Mouse (Mus musculus) embryonic fibroblast, embryonic 13.5 days (primary cell): ENCODE measurements at regions not wholly inside any gene's neighbourhood (a gene's known extent, or its start where the extent isn't known, plus 50 kb on each side); places are given as distances from the start of the nearest gene placed in this dataset.

Source experiments
- H3K27ac ChIP-seq: 2 replicates; pipeline ENCODE4 v1.5.1; 2012; ENCODE audit warnings: low read length, control low read depth, inconsistent platforms; ENCODE audit not compliant: insufficient read depth
- H3K4me1 ChIP-seq: 2 replicates; pipeline ENCODE4 v1.6.1; 2011; ENCODE audit warnings: low read length; ENCODE audit not compliant: control insufficient read depth, insufficient read depth
- H3K4me3 ChIP-seq: 2 replicates; pipeline ENCODE4 v1.5.1; 2011; ENCODE audit warnings: mild to moderate bottlenecking, control low read depth, low read length; ENCODE audit not compliant: insufficient read depth
- CTCF ChIP-seq: IDR thresholded peaks from 2 replicates; pipeline ENCODE4 v1.5.1; 2011; ENCODE audit warnings: mild to moderate bottlenecking, control low read depth, low read length, moderate library complexity, borderline replicate concordance; ENCODE audit not compliant: insufficient read depth
- POLR2A ChIP-seq: IDR thresholded peaks from 2 replicates; pipeline ENCODE4 v1.6.1; 2011; ENCODE audit warnings: low read depth, mild to moderate bottlenecking, control low read depth, low read length, moderate library complexity

- H3K4me1 ChIP-seq, result peaks cover 3% of the 10 kb centered on the region
- no peak overlapping the region for H3K4me3 ChIP-seq
- no peak overlapping the region for H3K27ac ChIP-seq
- TF ChIP-seq CTCF (no peak), POLR2A (no peak)
Measured at GRCm38 (mm10) chr1:73072237-73072904, 56.7 kb upstream of the Tnp1 start.

GRCm38 (mm10) chr1:73070126-73070525 is 54.4 kb upstream of the Tnp1 start:
- TF ChIP-seq POLR2A (no peak), CTCF (no peak)
- Histone ChIP-seq H3K4me3 (no peak overlapping the region), H3K4me1 (peaks cover under 1% of the 10 kb centered on the region), H3K27ac (no peak overlapping the region)
